Mouse (Mus musculus) 3134 (cell line): ENCODE results near the gene Rnf152.

Source experiments
- DNase-seq: peaks from one replicate; pipeline ENCODE4 v3.0.0-alpha.2; 2011; ENCODE audit warnings: low spot score; ENCODE audit not compliant: insufficient read length; ENCODE audit errors: extremely low read depth

Rnf152 gene

GRCm38 (mm10) chr1:105356291-105357011, at the start of gene Rnf152:
TSS of gene Rnf152 (minus strand) at chr1:105356710.
- DNase-seq: peak; percentile 5

DNA sequence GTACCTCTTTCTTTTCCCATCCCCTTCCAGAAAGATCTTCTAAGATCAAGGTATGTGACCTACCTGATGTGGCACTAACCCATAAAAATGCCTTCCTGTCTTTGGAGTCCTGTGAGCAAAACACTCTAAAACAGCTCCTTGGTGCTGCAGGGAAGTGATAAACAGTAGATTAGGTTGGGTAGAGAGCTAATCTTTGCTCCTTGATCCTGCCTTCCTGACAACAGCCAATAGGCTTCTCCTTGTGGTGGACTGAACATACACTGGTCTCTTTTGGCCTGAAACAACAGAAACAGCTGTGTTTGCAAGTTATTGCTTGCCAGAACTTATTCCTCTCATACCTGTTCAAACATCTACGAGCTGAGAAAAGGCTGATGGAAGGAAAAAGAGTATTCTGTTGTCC, 46.3 kb upstream of the Rnf152 start:
- no peak for DNase-seq

DNA sequence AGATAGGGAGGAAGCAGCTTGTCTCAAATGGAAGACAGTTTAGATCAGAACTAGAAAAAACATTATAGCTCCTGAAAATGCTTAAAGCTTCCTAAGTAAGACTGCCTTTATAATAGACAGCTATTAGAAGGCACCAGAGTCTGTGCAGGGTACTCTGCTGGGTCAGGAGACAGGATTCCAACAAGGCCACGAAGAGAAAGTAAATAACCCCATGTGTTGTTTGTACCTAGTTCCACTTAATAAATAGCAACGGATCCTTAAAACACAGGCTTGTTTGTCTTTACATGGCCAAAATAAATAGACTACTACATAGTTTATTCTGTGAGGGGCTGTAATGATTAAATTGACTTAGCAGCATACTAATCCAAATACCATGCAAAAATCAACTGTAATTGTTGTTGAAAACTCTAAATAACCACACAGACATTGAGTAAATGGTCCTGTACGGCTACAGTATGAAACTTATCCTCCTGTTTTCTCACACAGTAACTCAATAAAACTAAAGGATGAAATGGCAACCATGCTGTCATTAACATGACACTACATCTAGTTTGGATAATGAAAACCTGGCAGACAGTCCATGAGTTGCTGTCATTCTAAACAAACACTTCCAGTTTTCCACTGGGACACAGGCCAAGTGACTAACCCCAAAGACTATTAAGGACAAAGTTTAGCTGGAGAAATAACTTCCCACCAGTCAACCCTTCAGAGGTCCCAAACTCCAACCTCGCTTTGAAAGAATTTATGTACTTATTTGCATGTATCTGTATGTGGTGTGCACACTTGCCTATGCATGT, 27.8 kb upstream of the Rnf152 start:
- no peak for DNase-seq

DNA sequence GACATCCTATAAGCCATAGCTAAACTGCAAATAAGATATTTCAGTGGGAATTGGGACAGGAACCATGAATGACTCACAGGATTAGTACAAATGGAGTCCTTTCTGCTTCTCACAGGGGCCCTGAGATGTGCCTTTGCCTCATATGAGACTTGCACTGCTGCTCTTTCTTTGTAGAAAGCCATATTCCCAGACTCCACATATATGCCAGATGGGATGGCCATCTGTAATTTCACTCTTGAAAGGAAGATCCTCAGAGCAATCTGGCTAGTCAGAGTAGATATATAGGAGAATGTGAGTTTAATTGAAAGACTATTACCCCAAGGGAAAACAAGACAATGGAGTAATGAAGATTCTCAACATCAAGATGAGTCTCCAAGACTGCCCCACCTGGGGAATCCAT, 21.0 kb upstream of the Rnf152 start:
- DNase-seq: no peak

- no peak for DNase-seq
These were observed 18.1 kb upstream of the Rnf152 start for GRCm38 (mm10) chr1:105374618-105375017.

GRCm38 (mm10) chr1:105362701-105363100, 6.2 kb upstream of the Rnf152 start:
- DNase-seq: no peak

DNA sequence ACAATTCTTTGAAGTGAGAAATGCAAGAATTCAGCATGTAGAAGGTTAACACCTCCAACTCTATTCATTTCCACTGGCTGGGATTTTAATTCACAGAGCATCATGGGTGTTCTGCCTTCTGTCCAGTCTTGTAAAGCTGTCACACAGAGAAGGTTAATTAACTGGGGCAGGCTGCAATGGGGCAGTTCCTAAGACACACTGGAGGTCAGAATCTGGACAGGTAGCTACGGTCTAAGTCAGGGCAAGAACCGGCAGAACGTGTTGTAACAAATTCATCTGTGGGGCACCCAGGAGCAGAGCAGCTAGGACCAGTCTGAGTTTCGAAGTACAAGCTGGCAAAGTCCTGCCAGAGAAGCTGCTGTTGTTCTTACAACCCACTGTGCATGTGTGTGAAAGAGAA, 2.4 kb upstream of the Rnf152 start:
- no peak for DNase-seq

GRCm38 (mm10) chr1:105355910-105356290, 610 bp downstream of the Rnf152 start:
- DNase-seq: no peak

GRCm38 (mm10) chr1:105354901-105355891, 1.3 kb downstream of the Rnf152 start:
- no peak for DNase-seq

- DNase-seq: no peak
These were observed 4.7 kb downstream of the Rnf152 start for GRCm38 (mm10) chr1:105351806-105352205.

GRCm38 (mm10) chr1:105342305-105342704, 14.2 kb downstream of the Rnf152 start:
- DNase-seq: no peak

- DNase-seq: no peak
These were observed 15.6 kb downstream of the Rnf152 start for GRCm38 (mm10) chr1:105340943-105341342.

DNA sequence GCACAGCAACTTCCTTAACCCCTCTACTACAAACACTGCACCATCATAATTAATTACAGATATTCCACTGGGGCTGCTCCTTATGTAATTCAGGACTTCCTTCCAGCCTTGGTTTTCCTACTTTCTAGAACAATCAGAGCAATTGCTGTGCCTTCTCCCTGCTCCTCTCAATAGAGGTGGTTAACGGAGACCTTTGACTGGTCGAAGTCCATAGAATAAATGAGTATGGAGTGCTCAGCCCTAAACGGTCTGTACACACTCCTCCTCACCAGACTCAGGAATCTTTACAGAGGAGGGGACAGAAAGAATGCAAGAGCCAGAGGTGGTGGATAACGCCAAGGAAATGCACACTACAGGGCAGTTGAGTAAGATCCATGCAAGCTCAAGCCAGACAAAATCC, 19.1 kb downstream of the Rnf152 start:
- DNase-seq: no peak

- DNase-seq: no peak
These were observed 20.4 kb downstream of the Rnf152 start for GRCm38 (mm10) chr1:105336096-105336495.

GRCm38 (mm10) chr1:105332087-105332731, 24.3 kb downstream of the Rnf152 start:
- no peak for DNase-seq

DNA sequence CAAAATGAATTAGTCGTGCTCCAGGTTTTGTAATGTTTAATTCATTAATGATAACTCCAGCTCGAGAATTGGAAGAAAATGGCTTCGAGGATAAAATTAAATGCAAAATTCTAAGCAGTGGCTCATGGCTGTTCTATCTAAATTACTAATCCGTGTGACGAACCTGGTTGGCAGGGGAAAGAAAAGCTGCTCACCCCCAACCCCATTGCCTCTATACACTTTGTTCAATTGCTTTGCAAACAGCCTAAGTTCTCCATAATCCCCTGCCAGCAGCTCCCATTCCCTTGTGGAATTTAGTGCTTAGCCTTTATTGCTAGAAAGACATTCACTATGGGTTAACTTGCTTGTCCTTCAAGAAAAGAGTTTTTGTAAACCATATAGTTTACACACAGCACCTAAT, 24.9 kb downstream of the Rnf152 start:
- no peak for DNase-seq

- DNase-seq: no peak
These were observed 25.8 kb downstream of the Rnf152 start for GRCm38 (mm10) chr1:105330581-105331320.

GRCm38 (mm10) chr1:105327789-105328188, 28.7 kb downstream of the Rnf152 start:
- no peak for DNase-seq

GRCm38 (mm10) chr1:105324636-105325035, 31.9 kb downstream of the Rnf152 start:
- DNase-seq: no peak
